ENCODE assay signal across 10 mouse cellular contexts in the genomic region with DNA sequence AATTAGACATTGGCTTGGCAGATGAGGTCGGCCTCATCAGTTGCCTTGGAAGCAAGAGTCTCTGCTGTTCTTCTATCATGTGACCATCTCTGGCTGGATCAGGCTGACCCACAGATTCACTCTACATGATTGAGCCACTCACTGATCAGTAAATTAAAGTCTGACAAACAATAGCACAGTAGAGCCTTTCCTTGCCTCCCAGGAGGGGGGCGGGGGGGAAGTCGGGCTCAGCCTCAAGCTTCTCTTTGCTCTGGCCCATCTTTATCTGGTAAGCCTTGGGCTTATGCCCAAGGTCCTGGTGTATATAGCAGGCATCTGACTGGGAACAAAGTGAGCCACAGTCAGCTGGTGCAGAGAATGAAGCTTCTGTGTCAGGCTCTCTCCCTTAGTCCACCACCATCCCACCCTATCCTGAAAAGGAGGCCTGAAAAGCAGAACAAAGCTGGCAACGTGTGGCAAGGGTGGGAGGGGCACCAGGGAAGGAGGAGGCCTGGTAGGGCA.
DNase-seq lines count a peak whose midpoint lies in the region; ATAC-seq and TF ChIP-seq lines count a peak whose summit lies in the region.
"Had no signal": no experiment of that assay in that cellular context is flagged by ENCODE, and none has a peak within 500 bp of the region (broad histone marks: within the 10 kb centered on the region; RNA-seq: fewer than 3 reads in every experiment).

No protein-coding gene starts in this region.

- no peak for TF ChIP-seq CTCF in forebrain, postnatal 0 days (IDR thresholded peaks at IDR 0.05; ENCODE audit: low read depth)

- DNase-seq in cerebellum, adult 11 months: no peak
- DNase-seq in adrenal gland, postnatal 14 days: peak; percentile 72
- DNase-seq in forebrain, postnatal 0 days: peak; percentile 56
- DNase-seq in heart, adult 8-10 months (ENCODE audit: low spot score): no peak
- DNase-seq in spleen, adult 18-20 months: no peak
- DNase-seq in lung, adult 18-20 months: no peak

- WGBS in forebrain, postnatal 0 days: 13% methylated on average over 4 of the region's 4 CpGs
- 25% methylated on average over 4 of the region's 4 CpGs for WGBS in neural tube, embryonic 14.5 days

- ATAC-seq in cerebellum, adult (ENCODE audit: insufficient number of reproducible peaks, low FRiP score, low TSS enrichment): peak; percentile 15; the same call in 1 of the 2 replicates
- peak; percentile 90 for ATAC-seq in forebrain, postnatal 0 days
- ATAC-seq in neural tube, embryonic 14.5 days (ENCODE audit: low read depth): peak; percentile 89

- no peak overlapping the region for H3K4me3 ChIP-seq in forebrain, postnatal 0 days (ENCODE audit: low read depth, low read length)
- H3K4me3 ChIP-seq in neural tube, embryonic 14.5 days (ENCODE audit: low read depth, low read length): no peak overlapping the region
- H3K4me3 ChIP-seq: limb, embryonic 13.5 days; megakaryocyte, embryonic 14.5 days had no signal

- no peak overlapping the region for H3K4me2 ChIP-seq in forebrain, postnatal 0 days (ENCODE audit: low read depth)
- no peak overlapping the region for H3K4me2 ChIP-seq in neural tube, embryonic 14.5 days (ENCODE audit: low read depth, low read length)
- H3K4me2 ChIP-seq: limb, embryonic 13.5 days had no signal

- H3K9me3 ChIP-seq in forebrain, postnatal 0 days (ENCODE audit: low read length): no peaks in the 10 kb centered on the region
- H3K9me3 ChIP-seq in neural tube, embryonic 14.5 days (ENCODE audit: control insufficient read depth, low read length): no peaks in the 10 kb centered on the region
- H3K9me3 ChIP-seq: limb, embryonic 13.5 days had no signal

- no peaks in the 10 kb centered on the region for H3K36me3 ChIP-seq in forebrain, postnatal 0 days (ENCODE audit: insufficient read depth)
- no peaks in the 10 kb centered on the region for H3K36me3 ChIP-seq in neural tube, embryonic 14.5 days (ENCODE audit: control insufficient read depth, insufficient read depth, low read length)
- H3K36me3 ChIP-seq: limb, embryonic 13.5 days had no signal

- H3K27ac ChIP-seq in forebrain, postnatal 0 days (ENCODE audit: low read depth, low read length): peak overlapping the region; percentile 41
- peak overlapping the region; percentile 46 for H3K27ac ChIP-seq in neural tube, embryonic 14.5 days (ENCODE audit: low read depth, low read length)
- H3K27ac ChIP-seq: limb, embryonic 13.5 days had no signal

- H3K4me1 ChIP-seq in forebrain, postnatal 0 days (ENCODE audit: insufficient read depth): peaks cover 3% of the 10 kb centered on the region; the same call in 1 of the 2 replicates
- H3K4me1 ChIP-seq in neural tube, embryonic 14.5 days (ENCODE audit: control insufficient read depth, insufficient read depth, low read length): no peaks in the 10 kb centered on the region; the same call in 1 of the 2 replicates
- H3K4me1 ChIP-seq: limb, embryonic 13.5 days; megakaryocyte, embryonic 14.5 days had no signal

- no peaks in the 10 kb centered on the region for H3K27me3 ChIP-seq in forebrain, postnatal 0 days (ENCODE audit: insufficient read depth, low read length)
- no peaks in the 10 kb centered on the region for H3K27me3 ChIP-seq in neural tube, embryonic 14.5 days (ENCODE audit: control insufficient read depth, insufficient read depth, low read length)
- H3K27me3 ChIP-seq: limb, embryonic 13.5 days; megakaryocyte, embryonic 14.5 days had no signal

- no peak overlapping the region for H3K9ac ChIP-seq in forebrain, postnatal 0 days
- no peak overlapping the region for H3K9ac ChIP-seq in neural tube, embryonic 14.5 days (replicated peaks; ENCODE audit: low read depth, low read length)
- H3K9ac ChIP-seq: limb, embryonic 13.5 days had no signal

Comparison
In these comparisons a context has a peak if more than half of its experiments do, and no peak if none do; other contexts are left out.
1. ATAC-seq: peak in every context shown above with its lines; median percentile 90 in forebrain, postnatal 0 days; 89 in neural tube, embryonic 14.5 days; 15 in cerebellum, adult.
2. DNase-seq: peak in adrenal gland, postnatal 14 days (single experiment) and forebrain, postnatal 0 days (single experiment); none in cerebellum, adult 11 months (single experiment), heart, adult 8-10 months (single experiment), spleen, adult 18-20 months (0 of 2) and lung, adult 18-20 months (0 of 2).